Mouse (Mus musculus) c-Kit-positive CD71-positive TER-119-positive erythroid progenitor cells, embryonic 14.5 days (primary cell): ENCODE measurements around the gene Slc26a11.
A peak's percentile ranks its signal among the peaks of the same experiment; 100 is the strongest.
"Not testable (repeated sequence)": the region's sequence is repeated elsewhere in the genome, so short reads cannot be mapped to it uniquely, and the experiment has no call there.

Experiments
- DNase-seq: peaks from one replicate; pipeline ENCODE4 v3.0.0-alpha.2; 2013; ENCODE audit warnings: low spot score

Slc26a11 gene

GRCm38 (mm10) chr11:119362769-119363533 lies 7.6 kb downstream of the Slc26a11 start:
- no peak for DNase-seq

DNA sequence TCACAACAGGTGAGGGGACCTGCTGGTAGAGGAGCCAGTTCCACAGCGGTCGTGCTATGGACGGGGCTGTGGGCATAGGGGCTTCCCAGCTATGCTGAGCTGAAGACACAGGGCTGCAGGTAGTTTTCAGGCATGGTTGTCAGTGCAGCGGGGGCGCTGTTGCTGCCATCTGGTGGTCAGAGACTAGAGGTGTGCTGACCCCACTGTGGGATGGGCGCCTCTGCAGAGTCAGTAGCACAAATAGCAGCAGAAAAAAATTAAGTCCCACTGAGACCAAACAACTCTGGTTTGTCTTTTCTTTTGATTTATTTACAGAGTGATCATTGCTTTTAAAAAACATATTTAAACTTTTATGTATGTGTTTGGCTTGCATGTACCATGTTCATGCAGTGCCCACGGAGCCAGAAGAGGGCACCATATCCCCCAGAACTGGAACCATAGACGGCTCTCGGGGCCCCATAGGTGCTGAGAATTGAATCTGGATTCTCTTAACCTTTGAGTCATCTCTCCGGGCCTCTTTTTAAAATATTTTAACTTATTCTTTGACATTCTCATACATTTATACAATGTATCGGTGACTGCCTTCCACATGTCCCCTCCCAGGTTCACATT lies 8.3 kb downstream of the Slc26a11 start:
- peak; percentile 60 for DNase-seq

DNA sequence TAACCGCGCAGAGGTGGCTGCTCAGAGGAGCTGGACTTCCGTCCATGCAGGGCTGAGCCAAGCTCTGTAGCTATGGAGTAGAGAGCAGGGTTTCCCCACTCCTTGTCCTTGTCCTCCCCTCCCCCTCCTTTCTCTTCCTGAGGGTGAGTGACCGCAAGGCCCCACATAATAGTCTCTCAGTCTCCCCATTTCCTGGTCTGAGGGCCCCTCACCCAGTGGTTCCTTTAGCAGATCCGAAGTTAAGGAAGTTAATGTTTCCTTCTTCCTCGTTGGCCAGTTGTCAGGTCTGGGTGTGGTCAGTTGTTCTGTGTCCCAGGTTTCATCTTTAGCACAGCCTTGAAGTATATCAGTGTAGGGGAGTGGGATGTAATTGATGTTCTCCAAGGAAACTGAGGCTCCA lies 20.1 kb downstream of the Slc26a11 start:
- no peak for DNase-seq

GRCm38 (mm10) chr11:119377326-119377725 lies 22.0 kb downstream of the Slc26a11 start:
- no peak for DNase-seq

DNA sequence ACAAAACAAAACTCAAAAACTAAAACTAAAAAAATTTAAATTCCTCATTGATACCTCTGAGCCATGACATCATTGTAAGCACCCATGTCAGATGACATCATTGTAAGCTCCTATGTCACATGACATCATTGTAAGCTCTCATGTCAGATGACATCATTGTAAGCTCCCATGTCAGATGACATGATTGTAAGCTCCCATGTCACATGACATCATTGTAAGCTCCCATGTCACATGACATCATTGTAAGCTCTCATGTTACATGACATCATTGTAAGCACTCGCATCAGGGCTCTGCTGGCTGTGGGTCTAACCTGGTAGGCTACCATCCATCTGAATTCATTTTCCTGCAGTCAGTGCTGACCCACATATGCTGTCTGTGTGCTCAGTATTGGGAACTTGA lies 23.2 kb downstream of the Slc26a11 start:
- DNase-seq: no peak

- no peak for DNase-seq
Observed at GRCm38 (mm10) chr11:119381631-119382337, 26.4 kb downstream of the Slc26a11 start.

GRCm38 (mm10) chr11:119382338-119382850 lies 27.0 kb downstream of the Slc26a11 start:
- no peak for DNase-seq

DNA sequence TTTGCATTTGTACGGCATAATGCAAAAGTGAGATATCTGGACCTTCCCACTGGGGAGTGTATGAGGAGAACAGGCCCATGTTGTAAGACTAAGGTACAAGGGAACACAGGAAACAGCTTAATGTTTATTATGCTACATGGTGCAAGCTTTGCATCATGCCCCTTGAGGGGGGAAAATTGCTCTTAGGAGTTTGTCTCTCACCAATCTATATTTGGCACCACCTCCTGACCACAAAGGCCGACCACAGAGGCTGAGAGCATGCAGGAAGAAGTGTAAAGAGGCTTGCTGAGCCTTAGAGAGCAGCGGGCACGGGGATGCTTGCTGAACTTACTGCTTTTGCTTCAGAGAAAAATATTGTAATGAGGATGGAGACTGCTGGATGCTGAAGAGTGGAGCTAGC lies 29.5 kb downstream of the Slc26a11 start:
- DNase-seq: no peak

GRCm38 (mm10) chr11:119386306-119386705 lies 30.9 kb downstream of the Slc26a11 start:
- no peak for DNase-seq

GRCm38 (mm10) chr11:119387273-119387672 lies 31.9 kb downstream of the Slc26a11 start:
- DNase-seq: not testable (repeated sequence)

DNA sequence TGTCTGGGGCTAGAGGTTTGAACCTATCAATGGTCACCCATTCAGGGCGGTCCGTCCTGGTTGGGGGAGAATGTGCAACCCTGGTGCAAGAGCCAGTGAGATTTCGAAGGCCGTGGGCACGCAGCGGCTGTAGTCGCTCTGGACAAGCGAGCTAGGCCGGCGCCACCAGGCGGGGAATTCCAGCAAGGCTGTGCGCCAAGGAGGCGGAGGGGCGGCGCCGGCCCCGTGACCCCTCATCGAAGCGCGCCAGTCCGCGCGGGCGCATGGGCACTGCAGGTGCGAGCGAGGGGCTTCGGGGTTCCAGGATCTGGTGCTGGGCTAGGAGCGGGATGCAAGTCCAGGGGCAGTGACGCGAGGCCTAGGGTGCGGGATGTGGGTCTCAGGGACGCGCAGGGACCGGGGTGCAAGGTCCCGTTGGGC lies 34.5 kb downstream of the Slc26a11 start:
- peak; percentile 9 for DNase-seq

- DNase-seq: peak; percentile 18
Observed at GRCm38 (mm10) chr11:119390271-119391231, 35.2 kb downstream of the Slc26a11 start.

GRCm38 (mm10) chr11:119391386-119392000 lies 36.1 kb downstream of the Slc26a11 start:
- peak; percentile 37 for DNase-seq

DNA sequence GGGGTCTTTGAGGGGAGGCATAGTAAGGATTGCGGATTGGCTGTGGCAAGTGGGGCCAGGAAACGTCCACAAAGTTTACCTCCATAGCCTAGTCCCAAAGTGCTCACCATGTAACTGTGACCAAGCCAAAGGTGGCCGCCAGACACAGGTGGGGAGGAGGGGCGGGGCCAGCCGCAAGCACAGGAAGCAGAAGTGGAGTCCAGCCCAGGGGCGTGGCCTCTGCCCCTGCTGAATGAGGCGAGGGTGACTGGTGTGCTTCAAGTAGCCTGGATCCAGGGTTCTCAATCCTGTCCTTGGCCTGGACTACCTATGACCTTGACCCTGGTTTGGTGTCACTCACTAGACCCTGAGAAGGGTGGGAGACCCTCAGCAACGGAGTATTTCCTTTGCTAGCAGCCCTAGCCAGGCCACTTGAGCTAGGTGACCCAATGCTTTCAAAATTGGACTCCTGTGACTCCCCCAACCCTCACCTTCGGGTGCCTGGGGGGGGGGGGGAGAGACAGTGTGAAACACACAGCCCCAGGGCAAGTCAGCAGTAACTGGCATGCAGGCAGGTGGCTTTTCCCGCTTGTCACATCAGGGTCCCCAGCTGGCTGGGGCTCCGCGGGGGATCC lies 36.8 kb downstream of the Slc26a11 start:
- peak; percentile 66 for DNase-seq

DNA sequence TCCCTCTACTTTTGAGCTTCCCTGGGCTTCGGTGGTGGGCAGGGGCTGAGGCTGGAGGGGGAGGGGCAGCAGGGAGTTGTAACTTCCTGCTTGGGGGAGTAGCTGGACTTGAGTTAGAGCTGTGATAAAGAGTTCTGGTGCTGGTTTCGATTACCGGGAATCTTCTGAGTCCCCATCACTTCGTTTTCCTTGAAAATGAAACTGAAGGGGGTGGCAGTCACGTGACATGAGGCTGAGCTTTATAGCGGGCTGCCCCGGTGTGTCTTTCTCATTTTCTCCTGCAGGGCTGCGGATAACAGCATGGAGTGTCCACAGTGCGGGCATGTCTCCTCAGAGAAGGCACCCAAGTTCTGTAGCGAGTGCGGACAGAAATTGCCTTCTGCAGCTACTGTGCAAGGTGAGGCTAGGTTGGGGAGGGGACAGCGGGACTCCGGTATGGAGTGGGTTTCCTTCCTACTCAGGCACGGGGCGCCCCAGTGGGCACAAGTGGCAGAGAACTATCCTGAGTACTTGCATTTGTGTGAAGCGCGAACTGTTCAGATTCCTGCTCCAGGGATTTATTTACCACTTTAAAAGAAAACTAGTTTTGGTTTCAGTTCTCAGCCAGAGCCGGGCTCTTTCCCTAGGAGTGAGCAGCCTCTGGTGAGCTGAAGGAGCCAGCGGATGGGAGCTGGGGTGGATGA lies 37.6 kb downstream of the Slc26a11 start, which contains the start of gene Rnf213:
Gene Rnf213 (plus strand): TSS at position 301 of the 683 bp plus-strand sequence.
- DNase-seq: peak; percentile 72

- DNase-seq: peak; percentile 26
Observed at GRCm38 (mm10) chr11:119393483-119393804, 38.1 kb downstream of the Slc26a11 start.

GRCm38 (mm10) chr11:119394210-119394609 lies 38.9 kb downstream of the Slc26a11 start:
- DNase-seq: no peak

DNA sequence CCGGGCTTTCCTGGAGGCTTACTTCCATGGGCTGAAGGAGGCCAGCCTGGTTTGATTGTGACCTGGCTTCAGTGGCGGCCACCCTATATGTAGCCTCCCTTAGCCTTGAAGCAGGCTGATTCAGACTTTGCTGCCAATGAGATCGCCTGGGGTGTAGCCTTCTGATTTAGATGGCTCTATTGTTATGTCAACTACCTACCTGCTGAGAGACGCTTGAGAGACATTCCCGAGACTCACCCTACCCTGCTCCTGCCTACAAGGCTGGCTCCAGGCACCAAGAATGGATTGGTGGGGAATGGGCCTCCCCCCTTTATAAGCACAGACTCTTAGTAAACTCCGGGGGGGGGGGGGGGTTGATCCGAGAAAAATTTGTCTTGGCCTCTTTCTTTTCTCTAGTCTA lies 40.0 kb downstream of the Slc26a11 start:
- DNase-seq: no peak

GRCm38 (mm10) chr11:119395931-119396330 lies 40.6 kb downstream of the Slc26a11 start:
- no peak for DNase-seq

DNA sequence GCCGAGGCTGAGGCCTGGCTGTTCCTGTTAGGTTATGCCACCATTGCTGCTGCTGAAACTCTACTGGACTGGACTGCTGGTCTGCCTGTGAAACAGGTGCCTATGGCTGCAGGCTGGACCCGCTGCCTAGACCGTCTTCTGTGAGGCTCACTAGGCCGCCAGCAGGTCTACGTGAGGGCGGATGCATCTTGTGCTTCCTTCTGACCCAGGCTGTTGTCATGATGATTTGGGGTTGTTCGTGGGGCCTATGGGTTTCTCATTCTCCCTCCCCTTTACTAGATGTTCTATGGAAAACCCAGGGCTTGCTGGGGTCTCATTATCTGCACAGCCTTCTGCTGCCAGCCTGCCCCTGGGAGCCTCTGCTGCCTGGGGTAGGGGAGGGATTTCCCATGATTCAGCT lies 41.1 kb downstream of the Slc26a11 start:
- no peak for DNase-seq
